Mouse (Mus musculus) adrenal gland, adult 8-10 months (tissue): ENCODE results near the gene Med24. TPM values are rescaled to one million over a fixed set of nuclear protein-coding genes. Genes with fewer than 3 reads are reported as not detected.
"Not testable (repeated sequence)": the region's sequence is repeated elsewhere in the genome, so short reads cannot be mapped to it uniquely, and the experiment has no call there.

ENCODE experiments used
- DNase-seq: peaks from one replicate; pipeline ENCODE4 v3.0.0; 2022
- total RNA-seq, 4 experiments: library from RNA; stranded (reverse); gene quantifications; 2 replicates each; pipeline ENCODE4 v1.2.4; 2022

Med24 gene
- total RNA-seq, 4 experiments from 2014 or later: 47.7 to 63.3 (median 55.7) TPM

- no peak for DNase-seq
These were observed 8.5 kb downstream of the Med24 start for GRCm38 (mm10) chr11:98720756-98721155.

- DNase-seq: peak; percentile 62
These were observed 11.3 kb downstream of the Med24 start for GRCm38 (mm10) chr11:98717904-98718303.

- DNase-seq: no peak
These were observed 13.3 kb downstream of the Med24 start for GRCm38 (mm10) chr11:98715946-98716345.

- DNase-seq: no peak
These were observed 15.5 kb downstream of the Med24 start for GRCm38 (mm10) chr11:98713703-98714102.

GRCm38 (mm10) chr11:98712009-98712408 lies 17.2 kb downstream of the Med24 start:
- not testable (repeated sequence) for DNase-seq

- no peak for DNase-seq
These were observed 18.2 kb downstream of the Med24 start for GRCm38 (mm10) chr11:98711046-98711434.

- DNase-seq: peak; percentile 60
These were observed 18.7 kb downstream of the Med24 start for GRCm38 (mm10) chr11:98710416-98711045.

- no peak for DNase-seq
These were observed 20.1 kb downstream of the Med24 start for GRCm38 (mm10) chr11:98709001-98709741.

- DNase-seq: no peak
These were observed 20.8 kb downstream of the Med24 start for GRCm38 (mm10) chr11:98708282-98708956.

- no peak for DNase-seq
These were observed 21.6 kb downstream of the Med24 start for GRCm38 (mm10) chr11:98707401-98708281.

- DNase-seq: no peak
These were observed 24.2 kb downstream of the Med24 start for GRCm38 (mm10) chr11:98705021-98705420.

GRCm38 (mm10) chr11:98702323-98702722 lies 26.9 kb downstream of the Med24 start:
- no peak for DNase-seq

- DNase-seq: no peak
These were observed 28.0 kb downstream of the Med24 start, which contains the start of gene Csf3 for GRCm38 (mm10) chr11:98701213-98701670. TSS of gene Csf3 (plus strand) at chr11:98701263.

- peak; percentile 54 for DNase-seq
These were observed 29.3 kb downstream of the Med24 start for GRCm38 (mm10) chr11:98699911-98700310.

GRCm38 (mm10) chr11:98698849-98699640 lies 30.2 kb downstream of the Med24 start:
- no peak for DNase-seq

- DNase-seq: no peak
These were observed 32.0 kb downstream of the Med24 start for GRCm38 (mm10) chr11:98697225-98697624.

GRCm38 (mm10) chr11:98696454-98697216 lies 32.6 kb downstream of the Med24 start:
- no peak for DNase-seq

- DNase-seq: no peak
These were observed 33.8 kb downstream of the Med24 start for GRCm38 (mm10) chr11:98695408-98695807.

- no peak for DNase-seq
These were observed 34.9 kb downstream of the Med24 start for GRCm38 (mm10) chr11:98694301-98694700.

GRCm38 (mm10) chr11:98693746-98694145 lies 35.5 kb downstream of the Med24 start:
- DNase-seq: no peak

GRCm38 (mm10) chr11:98693201-98693600 lies 36.0 kb downstream of the Med24 start:
- no peak for DNase-seq
